Mouse (Mus musculus): ENCODE data around the gene Cst13. TPM values are rescaled to one million over a fixed set of nuclear protein-coding genes. Genes with fewer than 3 reads are reported as not detected.

Gene Cst13
- not detected in 2 replicates for polyA plus RNA-seq (2012; ENCODE audit: low replicate concordance)

GRCm38 (mm10) chr2:148819909-148820308 lies at the start of gene Cst13:
Cst13 (plus strand) TSS chr2:148820081.

GRCm38 (mm10) chr2:148771397-148771796 lies 48.5 kb upstream of the Cst13 start, which contains the start of gene Cst11:
Cst11 (minus strand) TSS chr2:148771497.

GRCm38 (mm10) chr2:148781709-148782108 lies 38.2 kb upstream of the Cst13 start, which contains the start of gene 8030411F24Rik:
8030411F24Rik (plus strand) TSS chr2:148782009.

GRCm38 (mm10) chr2:148789142-148789541 lies 30.7 kb upstream of the Cst13 start, which contains the start of gene Cst12:
Cst12 (plus strand) TSS chr2:148789361.

GRCm38 (mm10) chr2:148798485-148798884 lies 21.4 kb upstream of the Cst13 start, which contains the start of gene Cst8:
Cst8 (plus strand) TSS chr2:148798785.

GRCm38 (mm10) chr2:148834912-148835311 lies 15.0 kb downstream of the Cst13 start, which contains the start of gene Cst9:
Cst9 (plus strand) TSS chr2:148835147.

GRCm38 (mm10) chr2:148864966-148865365 lies 45.1 kb downstream of the Cst13 start, which contains the start of gene 9230104L09Rik:
9230104L09Rik (minus strand) TSS chr2:148865038.

GRCm38 (mm10) chr2:148875335-148875811 lies 55.5 kb downstream of the Cst13 start, which contains the start of gene Cst3:
Cst3 (minus strand) TSS chr2:148875692.

Other genes starting within 250 kb of the Cst13 start
- gene Nxt1, start 147.5 kb upstream of the Cst13 start, polyA plus RNA-seq (2012; ENCODE audit: low replicate concordance): 18.2 and 18.4 TPM in 2 replicates
- gene Gzf1, start 139.1 kb upstream of the Cst13 start, polyA plus RNA-seq (2012; ENCODE audit: low replicate concordance): 6.3 and 9.9 TPM in 2 replicates
- gene Napb, start 87.6 kb upstream of the Cst13 start, polyA plus RNA-seq (2012; ENCODE audit: low replicate concordance): 0.05 and 0.13 TPM in 2 replicates
- gene Cstl1, start 69.7 kb upstream of the Cst13 start, polyA plus RNA-seq (2012; ENCODE audit: low replicate concordance): not detected in 2 replicates
- gene Cst11, start 48.6 kb upstream of the Cst13 start, polyA plus RNA-seq (2012; ENCODE audit: low replicate concordance): not detected in 2 replicates
- gene 8030411F24Rik, start 38.1 kb upstream of the Cst13 start, polyA plus RNA-seq (2012; ENCODE audit: low replicate concordance): not detected in 2 replicates
- gene Cst12, start 30.7 kb upstream of the Cst13 start, polyA plus RNA-seq (2012; ENCODE audit: low replicate concordance): not detected in 2 replicates
- gene Cst8, start 21.3 kb upstream of the Cst13 start, polyA plus RNA-seq (2012; ENCODE audit: low replicate concordance): not detected in 2 replicates
- gene Cst9, start 15.1 kb downstream of the Cst13 start, polyA plus RNA-seq (2012; ENCODE audit: low replicate concordance): not detected in 2 replicates
- not detected in 2 replicates for gene 9230104L09Rik, start 45.0 kb downstream of the Cst13 start, polyA plus RNA-seq (2012; ENCODE audit: low replicate concordance)
- 1,287 and 1,290 TPM in 2 replicates for gene Cst3, start 55.6 kb downstream of the Cst13 start, polyA plus RNA-seq (2012; ENCODE audit: low replicate concordance)
- not detected in 2 replicates for gene Gm1330, start 183.2 kb downstream of the Cst13 start, polyA plus RNA-seq (2012; ENCODE audit: low replicate concordance)
- gene Gm10750, start 197.2 kb downstream of the Cst13 start, polyA plus RNA-seq (2012; ENCODE audit: low replicate concordance): not detected in 2 replicates

Data from hematopoietic multipotent progenitor cell, adult 10-12 weeks (in vitro differentiated cells).